Mouse (Mus musculus): ENCODE results near the gene Gp5. TPM values are rescaled to one million over a fixed set of nuclear protein-coding genes. Genes with fewer than 3 reads are reported as not detected.

Gene Gp5
- polyA plus RNA-seq, 1 experiment from 2014 or later = 3.2 TPM

DNA sequence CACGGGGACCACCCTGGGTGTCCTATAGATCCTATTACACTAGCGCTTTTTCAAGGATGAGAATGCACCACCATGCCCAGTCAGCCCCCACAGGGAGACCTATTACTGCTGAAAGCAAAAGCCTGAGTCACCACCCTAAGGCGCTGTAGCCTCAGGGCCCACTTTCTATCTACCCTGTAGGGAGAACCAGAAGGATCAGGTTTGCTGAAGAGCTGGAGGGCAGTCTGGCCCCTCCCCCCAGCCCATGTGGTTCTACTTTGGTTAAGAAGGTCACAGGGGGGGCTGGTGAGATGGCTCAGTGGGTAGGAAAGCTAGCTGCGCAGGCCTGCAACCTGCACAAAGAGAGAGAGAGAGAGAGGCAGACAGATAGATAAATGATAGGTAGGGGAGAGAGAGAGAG is 24.9 kb downstream of the Gp5 start:
- no peak overlapping the region for H3K4me2 ChIP-seq
- no peak for ATAC-seq (replicated peaks; ENCODE audit: insufficient number of reproducible peaks, low FRiP score, low TSS enrichment)
- no peak overlapping the region for H3K4me3 ChIP-seq (ENCODE audit: low read depth, low read length)
- H3K36me3 ChIP-seq (ENCODE audit: control insufficient read depth, insufficient read depth, low read length) = no peaks in the 10 kb centered on the region
- H3K9me3 ChIP-seq (replicated peaks; ENCODE audit: control insufficient read depth, low read length) = no peaks in the 10 kb centered on the region
- no peak overlapping the region for H3K27ac ChIP-seq (ENCODE audit: low read depth, low read length)
- peaks cover 40% of the 10 kb centered on the region for H3K27me3 ChIP-seq (ENCODE audit: control insufficient read depth, insufficient read depth, low read length)
- peaks cover 7% of the 10 kb centered on the region; the same call in 1 of the 2 replicates for H3K4me1 ChIP-seq (ENCODE audit: control insufficient read depth, insufficient read depth, low read length)
- WGBS (ENCODE audit: insufficient replicate concordance) = 58% methylated on average over 4 of the region's 4 CpGs
- no peak overlapping the region for H3K9ac ChIP-seq (ENCODE audit: low read depth, low read length)

DNA sequence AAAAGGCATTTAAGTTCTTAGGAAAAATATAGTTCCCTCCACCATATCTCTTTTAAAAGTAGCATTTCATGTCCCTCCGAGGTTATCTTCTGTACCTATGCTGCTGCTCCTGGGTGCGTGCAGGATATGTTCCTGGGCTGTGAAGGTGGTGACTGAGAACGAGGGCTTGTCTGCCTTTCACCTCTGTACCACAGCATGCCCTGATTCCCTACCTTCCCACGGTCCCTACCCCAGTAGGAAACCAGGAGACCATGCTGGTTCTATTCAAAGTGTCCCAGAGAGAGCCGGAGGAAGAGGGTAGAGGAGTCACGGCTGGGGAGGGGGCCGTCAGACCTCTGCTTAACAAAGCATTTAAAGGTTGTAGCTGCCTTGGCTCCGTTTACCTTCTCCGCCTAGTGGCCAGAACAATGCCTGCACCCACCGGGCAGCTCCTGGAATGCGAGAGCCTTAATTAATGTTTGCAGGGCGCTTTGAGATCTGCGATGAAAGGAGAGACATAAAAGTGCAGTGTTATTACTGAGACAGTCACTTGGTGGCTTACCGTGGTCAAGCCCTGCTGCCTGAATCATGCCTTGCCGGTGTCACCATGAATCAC is 26.7 kb downstream of the Gp5 start:
- Histone ChIP-seq H3K4me1 (ENCODE audit: control insufficient read depth, insufficient read depth, low read length) (peaks cover 7% of the 10 kb centered on the region; the same call in 1 of the 2 replicates), H3K36me3 (ENCODE audit: control insufficient read depth, insufficient read depth, low read length) (no peaks in the 10 kb centered on the region), H3K4me3 (ENCODE audit: low read depth, low read length) (0 out of 2 replicates have a peak overlapping the region, but pooled peaks have one; percentile 8), H3K27ac (ENCODE audit: low read depth, low read length) (no peak overlapping the region), H3K9me3 (replicated peaks; ENCODE audit: control insufficient read depth, low read length) (no peaks in the 10 kb centered on the region), H3K27me3 (ENCODE audit: control insufficient read depth, insufficient read depth, low read length) (peaks cover 40% of the 10 kb centered on the region), H3K9ac (ENCODE audit: low read depth, low read length) (no peak overlapping the region), H3K4me2 (peak overlapping the region; percentile 43)
- no peak for ATAC-seq (replicated peaks; ENCODE audit: insufficient number of reproducible peaks, low FRiP score, low TSS enrichment)
- 3% methylated on average over 15 of the region's 15 CpGs for WGBS (ENCODE audit: insufficient replicate concordance)

DNA sequence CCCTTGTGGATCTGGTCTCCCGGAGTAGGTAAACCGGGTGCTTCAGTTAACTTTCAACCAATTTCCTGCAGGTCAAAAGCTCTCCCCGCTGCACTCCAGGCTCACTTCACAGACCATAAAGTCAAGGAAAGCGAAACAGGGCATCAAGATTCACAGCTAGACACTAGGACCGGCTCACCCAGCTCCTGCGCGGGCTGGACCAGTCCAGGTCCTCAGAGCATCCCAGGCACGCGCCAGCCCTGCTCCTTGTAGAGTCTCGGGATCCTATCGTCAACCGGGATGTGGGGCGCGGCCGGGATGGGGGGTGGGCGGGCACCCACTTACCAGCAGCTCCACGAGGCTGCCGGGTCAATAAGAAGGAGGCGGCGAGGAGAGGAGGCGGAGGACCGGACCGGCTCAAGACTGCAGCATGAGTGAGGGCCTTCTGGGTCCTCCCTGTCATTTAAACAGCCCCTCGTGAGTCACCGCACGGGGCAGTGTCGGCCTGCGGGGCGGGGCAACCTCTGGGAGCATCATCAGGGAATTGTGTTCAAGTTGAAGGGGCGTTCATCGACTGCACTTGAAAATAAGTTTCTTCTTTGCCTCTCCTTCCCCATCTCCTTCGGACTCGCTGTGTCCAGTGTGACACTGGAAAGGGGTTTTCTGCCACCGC is 27.6 kb downstream of the Gp5 start, which contains the start of gene Lrrc15:
TSS of gene Lrrc15 (minus strand) at position 413 of the 652 bp plus-strand sequence.
- H3K27ac ChIP-seq (ENCODE audit: low read depth, low read length) = no peak within 1 kb of the TSS
- H3K9ac ChIP-seq (ENCODE audit: low read depth, low read length) = no peak within 1 kb of the TSS
- peaks cover 40% of the 10 kb centered on the region for H3K27me3 ChIP-seq (ENCODE audit: control insufficient read depth, insufficient read depth, low read length)
- H3K4me1 ChIP-seq (ENCODE audit: control insufficient read depth, insufficient read depth, low read length) = peaks cover 7% of the 10 kb centered on the region; the same call in 1 of the 2 replicates
- H3K36me3 ChIP-seq (ENCODE audit: control insufficient read depth, insufficient read depth, low read length) = no peaks in the 10 kb centered on the region
- ATAC-seq (replicated peaks; ENCODE audit: insufficient number of reproducible peaks, low FRiP score, low TSS enrichment) = no peak
- H3K9me3 ChIP-seq (replicated peaks; ENCODE audit: control insufficient read depth, low read length) = no peaks in the 10 kb centered on the region
- peak within 1 kb of the TSS; percentile 31 for H3K4me3 ChIP-seq (ENCODE audit: low read depth, low read length)
- H3K4me2 ChIP-seq = peak within 1 kb of the TSS; percentile 64
- WGBS (ENCODE audit: insufficient replicate concordance) = 7% methylated on average over 34 of the region's 34 CpGs

DNA sequence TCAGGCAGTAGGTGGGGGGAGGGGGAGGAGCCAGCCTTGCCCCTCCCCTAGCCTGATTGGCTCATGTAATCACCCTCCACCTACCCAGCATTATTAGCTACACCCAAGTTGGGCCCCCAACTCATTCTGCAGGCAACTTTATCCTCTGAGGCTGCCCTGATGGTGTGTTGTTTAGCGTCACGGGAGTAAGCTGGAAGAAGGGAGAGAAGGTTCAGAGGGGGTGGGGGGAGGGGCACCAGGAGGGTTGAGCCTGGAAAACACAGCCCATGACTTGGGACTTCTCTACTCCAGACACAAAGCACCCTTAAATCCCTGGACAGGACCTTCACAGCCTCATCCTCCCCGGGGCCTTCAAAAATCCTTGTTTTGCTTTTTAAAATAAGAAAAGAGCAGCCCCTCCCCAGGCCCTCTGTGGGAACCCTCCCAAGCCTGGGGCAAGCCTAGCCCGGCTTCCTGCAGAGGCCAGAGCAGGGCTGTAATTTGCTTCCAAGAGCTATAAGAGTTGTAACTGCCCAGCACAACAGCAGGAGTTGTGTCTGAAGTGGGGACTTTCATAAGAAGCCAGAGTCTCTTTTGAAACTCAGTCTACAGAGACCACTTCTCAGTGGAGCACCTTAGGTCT is 29.8 kb downstream of the Gp5 start:
- no peak; the same call in 1 of the 2 replicates for ATAC-seq (replicated peaks; ENCODE audit: insufficient number of reproducible peaks, low FRiP score, low TSS enrichment)
- no peaks in the 10 kb centered on the region for H3K9me3 ChIP-seq (replicated peaks; ENCODE audit: control insufficient read depth, low read length)
- H3K27ac ChIP-seq (ENCODE audit: low read depth, low read length) = no peak overlapping the region
- no peak overlapping the region for H3K9ac ChIP-seq (ENCODE audit: low read depth, low read length)
- 12% methylated on average over 4 of the region's 4 CpGs for WGBS (ENCODE audit: insufficient replicate concordance)
- peaks cover 40% of the 10 kb centered on the region for H3K27me3 ChIP-seq (ENCODE audit: control insufficient read depth, insufficient read depth, low read length)
- H3K4me2 ChIP-seq = no peak overlapping the region
- no peak overlapping the region for H3K4me3 ChIP-seq (ENCODE audit: low read depth, low read length)
- no peaks in the 10 kb centered on the region for H3K36me3 ChIP-seq (ENCODE audit: control insufficient read depth, insufficient read depth, low read length)
- H3K4me1 ChIP-seq (ENCODE audit: control insufficient read depth, insufficient read depth, low read length) = peaks cover 7% of the 10 kb centered on the region; the same call in 1 of the 2 replicates

DNA sequence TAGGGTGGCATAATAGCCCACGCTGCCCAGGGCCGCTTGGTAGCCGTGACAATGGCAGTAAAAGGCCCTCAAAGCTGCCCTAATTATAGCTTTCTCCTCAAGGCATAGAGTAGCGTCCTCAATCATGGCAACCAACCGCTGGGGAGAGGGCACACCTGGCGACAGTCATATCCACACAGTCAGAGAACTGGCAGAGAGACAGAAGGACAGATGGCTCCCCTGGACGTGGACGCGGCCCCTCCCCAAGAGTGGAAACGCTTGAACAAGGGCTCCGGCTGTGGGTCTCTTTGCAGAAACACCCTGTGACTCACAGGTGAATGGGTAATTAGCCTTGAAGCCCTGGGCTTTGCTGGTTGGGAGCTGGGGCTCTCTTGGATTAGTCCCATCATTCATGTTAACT is 32.2 kb downstream of the Gp5 start:
- H3K27me3 ChIP-seq (ENCODE audit: control insufficient read depth, insufficient read depth, low read length) = peaks cover 19% of the 10 kb centered on the region
- no peak overlapping the region for H3K9ac ChIP-seq (ENCODE audit: low read depth, low read length)
- WGBS (ENCODE audit: insufficient replicate concordance) = 85% methylated on average over 11 of the region's 11 CpGs
- no peak overlapping the region for H3K4me3 ChIP-seq (ENCODE audit: low read depth, low read length)
- H3K4me1 ChIP-seq (ENCODE audit: control insufficient read depth, insufficient read depth, low read length) = peaks cover 7% of the 10 kb centered on the region; the same call in 1 of the 2 replicates
- no peak overlapping the region for H3K27ac ChIP-seq (ENCODE audit: low read depth, low read length)
- no peak for ATAC-seq (replicated peaks; ENCODE audit: insufficient number of reproducible peaks, low FRiP score, low TSS enrichment)
- no peaks in the 10 kb centered on the region for H3K36me3 ChIP-seq (ENCODE audit: control insufficient read depth, insufficient read depth, low read length)
- H3K9me3 ChIP-seq (replicated peaks; ENCODE audit: control insufficient read depth, low read length) = no peaks in the 10 kb centered on the region
- H3K4me2 ChIP-seq = no peak overlapping the region

DNA sequence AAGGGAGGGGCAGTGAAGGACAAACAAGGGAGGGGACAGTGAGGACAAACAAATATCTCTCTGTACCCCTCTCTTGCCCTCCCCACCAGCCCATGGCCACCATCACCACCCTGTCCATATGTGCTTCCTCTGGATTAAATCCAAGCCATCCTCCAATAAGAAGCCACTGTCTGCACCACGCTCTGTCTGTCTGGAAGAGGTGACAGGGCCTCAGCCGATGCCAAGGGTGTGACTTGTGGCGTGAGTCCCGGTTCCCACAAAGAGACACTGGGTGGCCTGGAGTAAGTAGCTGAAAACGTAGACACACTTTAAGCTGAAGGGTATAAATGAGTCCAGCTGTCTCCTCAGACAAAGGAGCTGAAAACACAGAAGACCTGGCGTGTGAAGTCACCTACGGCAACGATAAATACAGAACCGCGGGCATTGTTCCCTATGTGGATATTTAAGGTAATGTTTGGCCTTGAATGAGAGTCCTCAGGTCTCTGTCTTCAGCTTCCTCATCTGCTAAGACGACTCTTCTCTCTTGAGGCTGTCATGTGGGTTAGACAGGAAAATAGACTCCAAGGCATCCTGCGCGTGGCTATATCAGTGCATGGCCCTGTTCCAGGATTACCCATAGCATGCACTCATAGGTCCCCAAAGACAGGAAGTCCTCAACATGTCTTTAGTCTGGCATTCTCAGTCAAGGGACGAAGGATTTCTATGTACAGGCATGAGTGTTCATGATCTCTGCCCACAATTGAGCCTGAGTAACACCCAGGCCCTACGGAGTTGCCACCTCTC is 34.8 kb downstream of the Gp5 start:
- Histone ChIP-seq H3K27ac (ENCODE audit: low read depth, low read length) (no peak overlapping the region), H3K4me2 (no peak overlapping the region), H3K9me3 (replicated peaks; ENCODE audit: control insufficient read depth, low read length) (no peaks in the 10 kb centered on the region), H3K4me3 (ENCODE audit: low read depth, low read length) (no peak overlapping the region), H3K36me3 (ENCODE audit: control insufficient read depth, insufficient read depth, low read length) (no peaks in the 10 kb centered on the region), H3K27me3 (ENCODE audit: control insufficient read depth, insufficient read depth, low read length) (no peaks in the 10 kb centered on the region), H3K4me1 (ENCODE audit: control insufficient read depth, insufficient read depth, low read length) (peaks cover under 1% of the 10 kb centered on the region; the same call in 1 of the 2 replicates), H3K9ac (ENCODE audit: low read depth, low read length) (no peak overlapping the region)
- ATAC-seq (replicated peaks; ENCODE audit: insufficient number of reproducible peaks, low FRiP score, low TSS enrichment) = no peak
- WGBS (ENCODE audit: insufficient replicate concordance) = 77% methylated on average over 15 of the region's 15 CpGs

DNA sequence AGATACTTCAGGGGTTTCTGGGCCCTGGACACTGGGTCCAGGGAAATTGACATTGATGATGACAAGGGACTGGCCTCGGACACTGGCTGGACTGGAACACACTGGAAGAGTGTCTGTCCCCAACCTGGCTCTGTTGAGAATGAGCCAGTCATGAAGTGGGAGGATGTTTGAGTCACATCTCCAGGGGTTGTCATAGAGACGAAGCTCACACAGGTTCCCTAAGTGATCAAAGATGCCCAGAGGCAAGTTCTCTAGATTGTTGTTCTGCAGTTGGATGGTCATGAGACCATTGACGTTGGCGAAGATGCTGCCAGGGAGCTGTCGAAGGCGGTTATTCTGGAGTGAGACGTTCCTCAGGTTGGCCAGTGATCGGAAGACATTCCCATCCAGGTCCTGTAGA is 37.5 kb downstream of the Gp5 start:
- H3K36me3 ChIP-seq (ENCODE audit: control insufficient read depth, insufficient read depth, low read length) = no peaks in the 10 kb centered on the region
- no peak overlapping the region for H3K4me3 ChIP-seq (ENCODE audit: low read depth, low read length)
- H3K9ac ChIP-seq (ENCODE audit: low read depth, low read length) = no peak overlapping the region
- no peak overlapping the region for H3K4me2 ChIP-seq
- WGBS (ENCODE audit: insufficient replicate concordance) = 86% methylated on average over 8 of the region's 8 CpGs
- no peaks in the 10 kb centered on the region for H3K27me3 ChIP-seq (ENCODE audit: control insufficient read depth, insufficient read depth, low read length)
- ATAC-seq (replicated peaks; ENCODE audit: insufficient number of reproducible peaks, low FRiP score, low TSS enrichment) = no peak
- no peaks in the 10 kb centered on the region; the same call in 1 of the 2 replicates for H3K4me1 ChIP-seq (ENCODE audit: control insufficient read depth, insufficient read depth, low read length)
- no peaks in the 10 kb centered on the region for H3K9me3 ChIP-seq (replicated peaks; ENCODE audit: control insufficient read depth, low read length)
- H3K27ac ChIP-seq (ENCODE audit: low read depth, low read length) = no peak overlapping the region

DNA sequence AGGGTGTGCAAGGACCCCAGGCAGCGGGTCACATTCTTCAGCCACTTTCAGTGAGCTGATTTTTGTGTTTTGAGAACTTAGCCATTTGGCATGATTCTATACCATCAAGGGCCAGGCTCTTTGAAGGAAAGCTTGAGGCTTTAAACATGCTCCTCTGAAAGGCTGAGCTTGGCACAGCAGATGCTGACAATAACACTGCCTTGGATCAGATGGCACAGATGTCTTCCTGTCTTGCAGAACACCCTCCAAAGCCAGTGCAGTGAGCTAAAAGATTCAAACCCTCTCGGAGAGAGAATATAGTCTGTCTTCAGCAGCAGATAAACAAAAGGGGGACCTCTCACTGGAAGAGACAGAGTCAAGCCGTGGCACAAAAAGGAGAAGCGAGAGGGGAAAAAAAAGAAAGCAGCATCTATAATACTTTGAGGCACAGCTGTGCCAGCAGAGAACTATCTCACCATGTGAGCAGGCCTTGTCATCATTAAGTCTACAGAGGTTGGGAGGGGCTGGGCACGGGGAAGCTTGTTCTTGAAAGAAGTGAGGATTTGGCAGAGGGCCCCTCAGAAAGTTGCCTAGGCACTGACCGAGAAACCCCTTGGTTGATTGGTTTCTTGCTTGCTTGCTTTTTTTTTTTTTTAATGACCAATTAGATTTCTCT is 38.5 kb downstream of the Gp5 start:
- Histone ChIP-seq H3K9me3 (replicated peaks; ENCODE audit: control insufficient read depth, low read length) (no peaks in the 10 kb centered on the region), H3K27me3 (ENCODE audit: control insufficient read depth, insufficient read depth, low read length) (no peaks in the 10 kb centered on the region), H3K36me3 (ENCODE audit: control insufficient read depth, insufficient read depth, low read length) (no peaks in the 10 kb centered on the region), H3K9ac (ENCODE audit: low read depth, low read length) (no peak overlapping the region), H3K27ac (ENCODE audit: low read depth, low read length) (no peak overlapping the region), H3K4me2 (no peak overlapping the region), H3K4me1 (ENCODE audit: control insufficient read depth, insufficient read depth, low read length) (no peaks in the 10 kb centered on the region; the same call in 1 of the 2 replicates), H3K4me3 (ENCODE audit: low read depth, low read length) (no peak overlapping the region)
- no peak for ATAC-seq (replicated peaks; ENCODE audit: insufficient number of reproducible peaks, low FRiP score, low TSS enrichment)
- WGBS (ENCODE audit: insufficient replicate concordance) = 73% methylated on average over 6 of the region's 6 CpGs

Data from heart, embryonic 11.5 days (tissue).